Mouse (Mus musculus): ENCODE measurements around the gene Papolg. TPM values are rescaled to one million over a fixed set of nuclear protein-coding genes. Genes with fewer than 3 reads are reported as not detected.
"Not testable (repeated sequence)": the region's sequence is repeated elsewhere in the genome, so short reads cannot be mapped to it uniquely, and the experiment has no call there.

Papolg gene
- 1.5 and 3.6 TPM in 2 replicates for polyA plus RNA-seq (2011; ENCODE audit: insufficient read depth, insufficient read length, low replicate concordance, missing spikeins)

DNA sequence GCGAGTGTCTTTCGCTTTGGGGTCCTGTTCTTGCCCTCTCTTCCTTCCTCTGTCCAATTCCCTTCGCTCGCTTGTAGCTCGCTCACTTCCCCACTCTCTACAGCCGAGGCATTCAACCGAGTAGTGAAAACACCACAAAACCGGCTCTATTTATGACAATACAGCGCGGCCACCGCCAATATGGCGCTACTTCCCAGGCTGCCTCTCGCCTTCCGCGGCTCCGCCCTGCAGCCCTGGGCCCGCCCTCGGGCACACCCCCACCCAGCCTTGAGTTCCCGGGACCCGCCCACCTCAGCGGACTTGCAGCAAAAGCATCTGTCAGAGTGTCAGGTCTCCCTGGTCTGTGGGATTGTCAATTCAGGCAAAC, at the start of gene Papolg:
Papolg (minus strand) TSS at position 194 of the 367 bp plus-strand sequence.
- TF ChIP-seq CTCF (IDR thresholded peaks at IDR 0.05; ENCODE audit: control insufficient read depth, insufficient read depth, low read length), result no peak
- TF ChIP-seq POLR2A (IDR thresholded peaks at IDR 0.05; ENCODE audit: borderline replicate concordance, control insufficient read depth, low read depth, low read length), result 0 out of 2 replicates have a peak, but pooled peaks have one; percentile 9
- H3K27ac ChIP-seq (ENCODE audit: control insufficient read depth, insufficient read depth, low read depth, low read length, poor library complexity), result peak within 1 kb of the TSS; percentile 93
- H3K4me3 ChIP-seq (replicated peaks; ENCODE audit: control insufficient read depth, low read depth, low read length), result peak within 1 kb of the TSS; percentile 99
- WGBS, result under 1% methylated on average over 21 of the region's 21 CpGs
- H3K4me1 ChIP-seq (ENCODE audit: control insufficient read depth, insufficient read depth, low read length), result no peaks in the 10 kb centered on the region

DNA sequence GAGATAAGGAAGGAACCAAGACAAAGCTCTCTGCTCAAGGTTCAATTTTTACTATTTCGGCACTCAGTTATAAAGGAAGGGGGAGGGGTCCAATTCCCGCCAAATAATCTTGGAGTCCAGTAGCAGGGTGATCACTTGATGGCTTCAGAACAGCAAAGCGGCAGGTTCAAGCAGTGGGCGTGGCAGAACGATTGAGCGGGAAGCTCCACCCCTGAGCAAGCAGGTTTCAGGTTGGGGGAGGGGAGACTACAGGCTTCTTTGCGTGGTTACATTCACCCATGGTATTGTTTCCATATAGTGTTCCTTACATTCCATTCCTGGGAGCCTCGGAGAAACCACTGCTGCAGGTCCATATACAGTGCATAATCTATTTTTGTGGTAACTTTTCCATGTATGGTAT, 33.1 kb upstream of the Papolg start:
- not testable (repeated sequence) for H3K4me1 ChIP-seq (ENCODE audit: control insufficient read depth, insufficient read depth, low read length); H3K27ac ChIP-seq (ENCODE audit: control insufficient read depth, insufficient read depth, low read depth, low read length, poor library complexity); H3K4me3 ChIP-seq (replicated peaks; ENCODE audit: control insufficient read depth, low read depth, low read length)
- WGBS, result 34% methylated on average over 8 of the region's 8 CpGs

DNA sequence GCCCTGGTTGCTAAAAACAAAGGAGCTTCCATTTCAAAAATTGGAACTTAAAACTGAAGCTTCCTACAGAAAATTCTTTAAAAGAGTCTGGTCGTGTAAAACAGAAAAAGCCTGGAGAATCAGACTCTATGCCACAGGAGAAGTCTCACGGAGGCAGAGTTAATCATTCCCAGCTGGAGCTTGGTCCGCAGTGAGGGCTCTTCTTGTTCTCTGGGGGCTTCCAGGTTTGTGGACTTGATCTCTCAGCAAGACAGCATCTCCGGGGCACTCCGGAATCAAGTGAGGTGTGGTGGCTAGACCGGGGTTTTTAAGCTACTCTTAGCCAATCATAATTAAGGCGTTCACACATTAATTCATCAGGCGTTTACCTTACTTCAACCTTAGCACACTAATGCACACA, 32.6 kb upstream of the Papolg start:
- TF ChIP-seq POLR2A (IDR thresholded peaks at IDR 0.05; ENCODE audit: borderline replicate concordance, control insufficient read depth, low read depth, low read length) (no peak), CTCF (IDR thresholded peaks at IDR 0.05; ENCODE audit: control insufficient read depth, insufficient read depth, low read length) (no peak)
- WGBS, result 57% methylated on average over 8 of the region's 8 CpGs
- no peak overlapping the region for H3K27ac ChIP-seq (ENCODE audit: control insufficient read depth, insufficient read depth, low read depth, low read length, poor library complexity)
- H3K4me3 ChIP-seq (replicated peaks; ENCODE audit: control insufficient read depth, low read depth, low read length), result no peak overlapping the region
- H3K4me1 ChIP-seq (ENCODE audit: control insufficient read depth, insufficient read depth, low read length), result no peaks in the 10 kb centered on the region

DNA sequence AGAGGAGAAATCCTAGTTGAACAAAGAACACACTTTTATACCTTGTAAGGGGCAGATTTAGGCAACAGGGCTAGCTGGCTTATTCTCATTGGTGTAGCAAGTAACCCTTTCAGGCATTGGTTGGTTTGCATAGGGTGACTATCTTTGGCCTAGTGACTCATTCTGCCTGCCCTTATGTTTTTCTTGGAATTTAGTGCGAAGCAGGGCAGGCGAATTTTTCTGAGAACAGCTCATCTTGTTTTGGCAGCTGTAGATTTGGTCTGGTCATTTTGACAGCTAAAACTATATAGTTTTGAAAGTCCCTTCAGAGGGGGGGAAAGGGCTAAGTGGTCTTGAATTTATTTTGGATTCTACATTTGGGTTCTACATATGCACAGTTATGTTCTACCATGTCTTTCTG, 18.8 kb upstream of the Papolg start:
- WGBS, result 66% methylated on average over 2 of the region's 2 CpGs
- not testable (repeated sequence) for H3K27ac ChIP-seq (ENCODE audit: control insufficient read depth, insufficient read depth, low read depth, low read length, poor library complexity); H3K4me3 ChIP-seq (replicated peaks; ENCODE audit: control insufficient read depth, low read depth, low read length); H3K4me1 ChIP-seq (ENCODE audit: control insufficient read depth, insufficient read depth, low read length)

DNA sequence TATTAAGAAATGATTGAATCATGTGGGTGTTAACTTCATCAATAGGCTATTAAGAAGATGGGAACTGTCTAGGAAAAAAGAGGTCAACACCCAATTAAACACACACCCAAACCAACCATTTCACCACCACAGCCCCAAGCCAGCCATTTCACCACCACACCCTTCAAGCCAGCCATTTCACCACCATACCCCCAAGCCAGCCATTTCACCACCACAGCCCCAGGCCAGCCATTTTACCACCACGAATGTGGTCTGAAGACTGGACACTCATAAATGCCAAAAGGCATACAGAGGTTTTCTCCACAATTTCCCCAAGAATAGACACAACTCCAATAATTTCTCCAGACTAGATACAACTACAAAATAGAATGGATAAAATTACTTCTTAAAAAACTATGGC, 8.9 kb upstream of the Papolg start:
- TF ChIP-seq POLR2A (IDR thresholded peaks at IDR 0.05; ENCODE audit: borderline replicate concordance, control insufficient read depth, low read depth, low read length) (no peak), CTCF (IDR thresholded peaks at IDR 0.05; ENCODE audit: control insufficient read depth, insufficient read depth, low read length) (no peak)
- H3K27ac ChIP-seq (ENCODE audit: control insufficient read depth, insufficient read depth, low read depth, low read length, poor library complexity), result no peak overlapping the region
- H3K4me3 ChIP-seq (replicated peaks; ENCODE audit: control insufficient read depth, low read depth, low read length), result no peak overlapping the region
- WGBS, result 69% methylated on average over 1 of the region's 1 CpGs
- H3K4me1 ChIP-seq (ENCODE audit: control insufficient read depth, insufficient read depth, low read length), result no peaks in the 10 kb centered on the region

DNA sequence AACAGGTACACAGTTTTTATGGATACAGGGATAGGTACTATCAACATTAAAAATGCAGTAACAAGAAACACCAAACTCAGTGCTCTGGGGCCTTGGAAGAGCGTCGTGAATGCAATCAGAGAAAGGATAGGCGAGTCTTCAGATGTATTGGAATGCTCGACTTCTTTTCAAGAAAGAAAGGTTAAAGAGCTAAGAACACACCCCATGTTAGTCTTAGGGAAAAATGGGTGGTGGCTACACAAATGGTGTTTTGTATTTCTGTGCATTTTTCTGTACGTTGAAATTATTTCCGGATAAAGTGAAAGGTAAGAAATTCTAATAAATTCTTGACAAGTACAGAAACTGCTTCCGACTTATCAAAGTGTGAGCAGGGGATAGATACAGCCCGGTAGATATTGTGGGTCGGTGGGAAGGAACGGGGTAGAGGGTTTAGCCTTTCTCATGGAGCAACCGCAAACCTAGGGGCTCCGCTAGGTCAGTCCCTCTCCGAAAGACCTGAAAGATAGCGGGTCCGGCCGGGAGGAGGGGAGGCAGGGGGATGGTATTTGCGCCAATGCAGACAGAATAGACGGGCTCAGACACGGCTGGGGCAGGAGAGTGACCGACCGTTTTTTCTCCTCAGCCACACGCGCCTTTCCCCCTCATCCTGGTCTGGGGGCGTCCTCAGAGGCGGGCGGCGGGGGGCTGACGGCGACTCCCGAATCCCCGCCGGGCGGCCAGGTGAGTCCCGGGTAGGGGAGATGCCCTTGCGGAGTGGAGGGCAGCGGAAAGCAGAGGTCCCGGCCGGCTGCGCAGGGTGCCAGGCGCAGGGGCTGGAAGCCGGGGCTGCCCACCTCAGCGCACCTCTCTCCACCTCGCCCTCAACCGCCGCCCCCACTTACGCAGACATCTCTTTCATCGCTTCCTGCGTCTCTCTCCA, 653 bp downstream of the Papolg start:
- no peak for TF ChIP-seq CTCF (IDR thresholded peaks at IDR 0.05; ENCODE audit: control insufficient read depth, insufficient read depth, low read length)
- no peak for TF ChIP-seq POLR2A (IDR thresholded peaks at IDR 0.05; ENCODE audit: borderline replicate concordance, control insufficient read depth, low read depth, low read length)
- WGBS, result 2% methylated on average over 48 of the region's 48 CpGs

DNA sequence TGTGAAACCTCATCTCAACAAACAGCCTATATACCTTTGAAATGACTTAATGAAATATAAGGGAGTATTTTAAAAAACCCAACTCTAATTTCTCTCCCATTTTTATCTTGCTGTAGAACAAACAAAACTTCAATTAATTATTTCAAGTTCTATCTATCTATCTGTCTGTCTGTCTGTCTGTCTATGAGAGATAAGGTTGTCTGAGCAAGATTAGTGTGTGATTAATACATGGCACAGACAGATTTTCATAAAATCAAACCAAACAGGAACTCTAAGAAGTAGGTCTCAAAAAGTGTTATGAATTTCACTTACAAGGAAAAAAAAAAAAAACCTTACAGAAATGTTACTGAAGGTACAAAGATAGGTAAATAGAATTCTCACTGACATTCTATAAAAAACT, 1.5 kb downstream of the Papolg start:
- TF ChIP-seq POLR2A (IDR thresholded peaks at IDR 0.05; ENCODE audit: borderline replicate concordance, control insufficient read depth, low read depth, low read length), result no peak
- TF ChIP-seq CTCF (IDR thresholded peaks at IDR 0.05; ENCODE audit: control insufficient read depth, insufficient read depth, low read length), result no peak
- no peak overlapping the region for H3K4me3 ChIP-seq (replicated peaks; ENCODE audit: control insufficient read depth, low read depth, low read length)
- no peaks in the 10 kb centered on the region for H3K4me1 ChIP-seq (ENCODE audit: control insufficient read depth, insufficient read depth, low read length)

More for the DNA sequence above, 653 bp downstream of the Papolg start:
- Histone ChIP-seq H3K4me3 (replicated peaks; ENCODE audit: control insufficient read depth, low read depth, low read length) (peak overlapping the region; percentile 99), H3K4me1 (ENCODE audit: control insufficient read depth, insufficient read depth, low read length) (no peaks in the 10 kb centered on the region), H3K27ac (ENCODE audit: control insufficient read depth, insufficient read depth, low read depth, low read length, poor library complexity) (peak overlapping the region; percentile 93)

DNA sequence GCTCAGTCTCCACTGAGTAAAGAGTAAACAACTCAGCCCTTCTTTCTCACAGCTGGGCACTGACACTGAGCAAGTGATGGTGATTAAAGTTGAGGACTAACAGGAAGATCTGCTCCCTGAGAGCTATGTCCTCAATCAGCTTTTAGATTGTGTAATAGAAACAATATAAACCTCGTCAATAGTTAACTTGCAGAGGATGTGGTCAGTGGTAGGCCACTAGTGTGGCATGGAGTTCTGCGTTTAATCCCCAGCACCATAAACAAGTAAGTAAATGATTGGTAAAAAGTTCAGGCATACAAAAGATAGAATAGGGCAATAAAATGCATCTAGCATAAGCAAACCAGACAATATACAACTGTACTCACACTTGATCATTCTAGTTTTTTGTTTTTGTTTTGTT, 30.7 kb downstream of the Papolg start:
- no peak for TF ChIP-seq CTCF (IDR thresholded peaks at IDR 0.05; ENCODE audit: control insufficient read depth, insufficient read depth, low read length)
- no peak for TF ChIP-seq POLR2A (IDR thresholded peaks at IDR 0.05; ENCODE audit: borderline replicate concordance, control insufficient read depth, low read depth, low read length)
- 37% methylated on average over 2 of the region's 2 CpGs for WGBS
- Histone ChIP-seq H3K4me3 (replicated peaks; ENCODE audit: control insufficient read depth, low read depth, low read length) (no peak overlapping the region), H3K4me1 (ENCODE audit: control insufficient read depth, insufficient read depth, low read length) (no peaks in the 10 kb centered on the region), H3K27ac (ENCODE audit: control insufficient read depth, insufficient read depth, low read depth, low read length, poor library complexity) (no peak overlapping the region)

More for the DNA sequence above, 1.5 kb downstream of the Papolg start:
- H3K27ac ChIP-seq (ENCODE audit: control insufficient read depth, insufficient read depth, low read depth, low read length, poor library complexity), result no peak overlapping the region

DNA sequence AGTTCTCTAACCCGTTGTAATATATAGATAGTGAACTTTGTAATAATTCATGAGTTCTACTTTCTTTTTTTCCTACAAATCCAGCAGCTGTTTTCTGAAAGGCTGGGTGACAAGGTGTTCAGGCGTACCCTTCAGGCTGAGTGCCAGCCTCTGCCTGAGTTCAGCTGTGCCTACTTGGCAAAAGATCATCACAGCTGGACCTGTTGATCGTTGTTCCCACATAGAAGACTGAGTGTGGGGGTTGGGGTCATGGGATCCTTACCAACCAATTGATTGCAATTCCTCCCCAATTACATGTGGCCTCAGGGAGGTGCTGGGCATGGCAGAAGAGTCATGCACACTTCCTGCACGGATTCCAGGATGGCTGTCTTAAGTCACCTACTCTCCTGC, 38.3 kb downstream of the Papolg start:
- no peak overlapping the region for H3K4me3 ChIP-seq (replicated peaks; ENCODE audit: control insufficient read depth, low read depth, low read length)
- no peak overlapping the region for H3K27ac ChIP-seq (ENCODE audit: control insufficient read depth, insufficient read depth, low read depth, low read length, poor library complexity)
- 84% methylated on average over 4 of the region's 4 CpGs for WGBS
- TF ChIP-seq POLR2A (IDR thresholded peaks at IDR 0.05; ENCODE audit: borderline replicate concordance, control insufficient read depth, low read depth, low read length), result no peak
- no peak for TF ChIP-seq CTCF (IDR thresholded peaks at IDR 0.05; ENCODE audit: control insufficient read depth, insufficient read depth, low read length)
- no peaks in the 10 kb centered on the region for H3K4me1 ChIP-seq (ENCODE audit: control insufficient read depth, insufficient read depth, low read length)

Data from bone marrow, adult 2 months (tissue).